Mouse (Mus musculus) C2C12 (cell line): ENCODE data around the gene Zswim9.

Source experiments
- CEBPB ChIP-seq: IDR thresholded peaks from one replicate; pipeline ENCODE4 v1.6.1; 2011; ENCODE audit warnings: low read depth, mild to moderate bottlenecking, control low read depth, moderate library complexity
- CTCF ChIP-seq: IDR thresholded peaks from one replicate; pipeline ENCODE4 v1.5.1; 2011; ENCODE audit not compliant: control insufficient read depth, insufficient read depth, insufficient read length

DNA sequence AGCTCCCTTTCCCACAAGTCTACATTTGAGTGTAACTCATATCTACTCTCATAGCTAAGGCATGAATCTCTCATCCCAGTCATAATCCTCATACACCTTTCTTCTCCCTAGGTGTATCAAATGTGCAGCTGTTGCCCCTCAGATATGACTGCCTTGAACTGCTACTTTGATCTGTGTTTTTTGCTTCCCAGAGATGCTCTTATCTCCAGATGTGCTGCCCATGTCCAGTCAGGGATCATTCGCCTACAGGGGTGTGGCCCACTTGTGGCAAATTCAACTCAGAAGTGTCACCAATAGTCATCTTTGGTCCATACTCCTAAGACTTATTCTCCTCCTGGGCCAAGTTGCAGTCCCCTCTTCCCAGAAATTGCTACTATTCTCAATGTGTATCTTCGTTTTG is 688 bp downstream of the Zswim9 start:
- TF ChIP-seq CTCF (no peak), CEBPB (no peak)
